14 mouse cellular contexts compared by ENCODE assay signal in the genomic region with DNA sequence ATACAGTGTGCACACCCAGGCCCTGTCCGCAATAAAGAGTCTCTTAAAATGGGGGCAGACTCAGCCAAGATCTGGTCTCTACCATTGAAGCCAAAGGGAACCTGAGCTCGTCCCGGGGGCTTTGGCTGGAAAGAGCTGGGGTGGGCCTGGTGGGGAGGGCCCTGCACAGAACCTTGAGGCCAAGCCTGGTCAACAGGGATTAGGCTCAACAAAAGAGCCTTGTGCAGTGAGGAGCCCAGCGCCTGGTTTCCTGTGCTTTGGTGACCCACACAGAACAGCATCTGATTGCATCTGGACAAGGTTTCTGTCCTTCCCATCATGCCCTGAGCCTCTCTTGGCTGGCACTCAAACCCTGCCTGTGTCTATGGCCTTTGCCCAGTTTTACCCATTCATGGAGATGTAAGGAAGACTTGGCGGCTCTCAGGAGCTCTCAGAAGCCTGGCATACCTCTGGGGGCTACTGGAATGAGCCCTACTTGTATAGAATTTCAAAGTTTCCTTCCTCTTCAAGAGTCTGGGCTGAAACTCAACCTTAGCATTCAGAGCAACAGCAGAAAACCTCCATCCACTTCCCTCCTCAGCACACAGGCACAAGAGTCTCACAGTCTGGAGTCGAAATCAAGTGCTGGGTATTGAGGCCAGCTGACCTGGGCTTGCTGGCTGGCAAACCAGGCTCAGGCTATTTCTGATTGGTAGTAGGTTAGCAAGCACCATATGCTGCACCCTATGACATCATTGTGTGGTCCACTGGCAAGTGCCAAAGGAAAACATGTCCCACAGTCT. TPM values are rescaled to one million over a fixed set of nuclear protein-coding genes. Genes with fewer than 3 reads are reported as not detected.
DNase-seq lines count a peak whose midpoint lies in the region; ATAC-seq lines count a peak whose summit lies in the region.
"Had no signal": no experiment of that assay in that cellular context is flagged by ENCODE, and none has a peak within 500 bp of the region (broad histone marks: within the 10 kb centered on the region; RNA-seq: fewer than 3 reads in every experiment).

No protein-coding gene starts in this region.

- peak; percentile 38 for DNase-seq in gastrocnemius, postnatal 25 days
- no peak for DNase-seq in gastrocnemius, adult 18-20 months (ENCODE audit: low spot score)
- DNase-seq in right cerebral cortex, postnatal 10 days (ENCODE audit: low spot score in 2 of 2), result peak; percentile 76 to 80
- no peak for DNase-seq in right cerebral cortex, postnatal 25 days
- DNase-seq in forebrain, embryonic 14.5 days (ENCODE audit: low spot score), result peak; percentile 68
- no peak for DNase-seq in kidney, postnatal 10 days
- DNase-seq in T-cell, adult 2 months (ENCODE audit: low spot score), result no peak
- DNase-seq in heart, postnatal 36 days, result no peak
- DNase-seq: adrenal gland, postnatal 10 days; kidney, adult 2 months; lung, adult 18-20 months; thymus, postnatal 36 days had no signal

- intact Hi-C loops in heart, postnatal 36 days (cut with DNase I), result loop anchor here (5.0 kb wide), 1 partner anchor 670 kb away; a partner anchor contains a TSS

- no peak overlapping the region for H3K4me2 ChIP-seq in forebrain, embryonic 14.5 days (ENCODE audit: low read length)
- H3K4me2 ChIP-seq: heart, embryonic 13.5 days; neural tube, embryonic 15.5 days had no signal

- H3K36me3 ChIP-seq in forebrain, embryonic 14.5 days (ENCODE audit: control insufficient read depth, insufficient read depth, low read length), result no peaks in the 10 kb centered on the region
- H3K36me3 ChIP-seq: heart, embryonic 13.5 days; neural tube, embryonic 15.5 days had no signal

- no peaks in the 10 kb centered on the region for H3K9me3 ChIP-seq in forebrain, embryonic 14.5 days (replicated peaks; ENCODE audit: control insufficient read depth, low read length)
- H3K9me3 ChIP-seq: heart, embryonic 13.5 days; neural tube, embryonic 15.5 days had no signal

- no peak overlapping the region for H3K4me3 ChIP-seq in forebrain, embryonic 14.5 days (ENCODE audit: low read depth, low read length)
- H3K4me3 ChIP-seq: heart, embryonic 13.5 days; neural tube, embryonic 15.5 days had no signal

- no peak overlapping the region for H3K9ac ChIP-seq in forebrain, embryonic 14.5 days (ENCODE audit: low read length)
- H3K9ac ChIP-seq: heart, embryonic 13.5 days; neural tube, embryonic 15.5 days had no signal

- H3K4me1 ChIP-seq in forebrain, embryonic 14.5 days (ENCODE audit: control insufficient read depth, insufficient read depth, low read length), result peaks cover 10% of the 10 kb centered on the region
- H3K4me1 ChIP-seq: heart, embryonic 13.5 days had no signal

- ATAC-seq in forebrain, embryonic 14.5 days, result peak; percentile 40

- WGBS in forebrain, embryonic 14.5 days, result 57% methylated on average over 6 of the region's 6 CpGs

- H3K27ac ChIP-seq in forebrain, embryonic 14.5 days (ENCODE audit: low read depth, low read length), result peak overlapping the region; percentile 27; the same call in 1 of the 2 replicates
- H3K27ac ChIP-seq: heart, embryonic 13.5 days; neural tube, embryonic 15.5 days had no signal

- H3K27me3 ChIP-seq in forebrain, embryonic 14.5 days (replicated peaks; ENCODE audit: control insufficient read depth, insufficient read depth, low read length), result no peaks in the 10 kb centered on the region

RNA-seq across cellular contexts. Expression of a gene that starts 57.6 kb away (rescaled TPM):
- 10 to 100 TPM in 1 of 2 experiments, 1 to 10 TPM in 1; 5.2 to 10.8 TPM for total RNA-seq in gastrocnemius, postnatal 25 days (2021)
- total RNA-seq in gastrocnemius, adult 18-20 months (2021), result 1 to 10 TPM; 4.2 to 7.5 TPM
- polyA plus RNA-seq in forebrain, embryonic 14.5 days (2014; fragmentation: Nextera tagmentation; extraction: Ambion mirVana), result 1.2 and 1.6 TPM in 2 replicates
- 1 to 10 TPM; 3.1 to 7.0 TPM for total RNA-seq in heart, postnatal 36 days (2021)

Comparison
In these comparisons a context has a peak if more than half of its experiments do, and no peak if none do; other contexts are left out.
1. DNase-seq: peak in gastrocnemius, postnatal 25 days (single experiment), right cerebral cortex, postnatal 10 days (2 of 2) and forebrain, embryonic 14.5 days (single experiment); none in gastrocnemius, adult 18-20 months (single experiment), right cerebral cortex, postnatal 25 days (single experiment), kidney, postnatal 10 days (single experiment), T-cell, adult 2 months (single experiment) and heart, postnatal 36 days (0 of 2).